Mouse (Mus musculus) CD4-positive, CD25-positive, alpha-beta regulatory T cell, adult 4 months (primary cell): ENCODE results near the gene Plekha7. TPM values are rescaled to one million over a fixed set of nuclear protein-coding genes. Genes with fewer than 3 reads are reported as not detected.

Source experiments
- ATAC-seq: one replicate; pipeline ENCODE4 v1.8.0; 2017
- polyA plus RNA-seq, 2 experiments: library from polyadenylated mRNA; unstranded; fragments of 100-300 nt; shearing (Covaris generic); gene quantifications; one replicate each; pipeline ENCODE4 v1.2.1; 2017

Plekha7 gene
- polyA plus RNA-seq, 2 experiments from 2014 or later, result 4.9 to 17.0 TPM

DNA sequence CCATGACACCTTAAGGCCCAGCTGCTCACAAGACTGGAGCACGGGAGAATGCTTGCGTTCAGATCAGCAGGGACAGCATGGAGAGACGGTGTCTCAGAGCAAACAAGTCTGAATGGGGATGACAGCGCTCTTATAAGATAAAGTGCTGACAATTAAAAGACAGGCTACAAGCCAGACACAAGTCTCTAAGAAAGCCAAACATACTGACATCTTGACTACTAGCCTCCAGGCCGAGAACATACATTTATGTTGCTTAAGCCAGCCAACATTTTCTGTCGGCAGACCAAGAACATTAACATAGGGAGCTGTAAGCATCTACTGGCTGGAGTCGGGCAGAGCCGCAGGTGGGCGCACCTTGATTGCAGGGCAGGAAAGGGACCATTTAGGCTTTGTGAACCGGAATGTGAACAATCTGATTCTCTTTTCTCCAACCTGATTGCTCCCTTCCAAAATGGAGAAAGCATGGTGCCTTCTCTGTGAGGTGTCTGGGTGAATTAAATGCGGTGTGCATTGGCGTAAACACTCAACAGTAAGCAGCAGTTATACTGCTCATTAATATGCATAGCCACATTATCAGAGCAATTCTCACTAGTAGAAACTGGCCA is 88.0 kb downstream of the Plekha7 start:
- no peak for ATAC-seq

DNA sequence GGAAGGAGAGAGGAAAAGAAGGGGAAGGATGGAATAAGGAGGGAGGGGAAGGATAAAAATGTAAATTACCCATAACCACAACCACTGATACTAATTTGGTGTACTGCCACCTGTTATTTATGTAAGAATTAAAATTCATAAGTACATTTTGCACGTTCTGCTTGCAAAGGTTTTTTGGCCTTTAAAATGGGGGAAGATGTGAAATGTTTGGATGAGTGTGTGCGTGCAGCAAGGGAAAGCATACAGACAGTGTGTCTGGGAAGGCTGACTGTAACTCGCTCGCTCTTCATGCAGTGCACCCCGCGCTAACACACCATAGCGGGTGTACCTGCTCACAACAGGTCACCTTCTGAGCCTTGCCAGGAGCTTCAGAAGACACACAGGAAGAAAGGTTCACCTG is 90.4 kb downstream of the Plekha7 start:
- no peak for ATAC-seq

DNA sequence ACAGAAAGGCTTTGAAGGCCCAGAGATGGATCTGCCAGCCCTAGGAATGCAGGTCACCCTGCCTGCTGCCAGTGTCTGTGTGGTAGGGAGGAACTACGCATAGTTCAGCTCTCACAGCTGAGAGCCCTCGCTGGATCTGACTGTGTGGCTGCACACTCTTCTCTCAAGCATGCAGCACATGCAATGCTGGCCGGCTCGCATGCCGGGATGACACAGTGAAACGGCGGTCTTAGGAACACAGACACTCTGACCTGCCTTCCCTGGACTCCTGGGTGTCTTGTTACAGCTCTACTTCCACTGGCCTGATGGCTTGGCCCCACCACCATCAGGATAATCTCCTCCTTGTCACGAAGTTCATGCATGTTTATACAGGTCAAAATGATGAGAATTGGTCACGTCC is 96.3 kb downstream of the Plekha7 start:
- no peak for ATAC-seq

DNA sequence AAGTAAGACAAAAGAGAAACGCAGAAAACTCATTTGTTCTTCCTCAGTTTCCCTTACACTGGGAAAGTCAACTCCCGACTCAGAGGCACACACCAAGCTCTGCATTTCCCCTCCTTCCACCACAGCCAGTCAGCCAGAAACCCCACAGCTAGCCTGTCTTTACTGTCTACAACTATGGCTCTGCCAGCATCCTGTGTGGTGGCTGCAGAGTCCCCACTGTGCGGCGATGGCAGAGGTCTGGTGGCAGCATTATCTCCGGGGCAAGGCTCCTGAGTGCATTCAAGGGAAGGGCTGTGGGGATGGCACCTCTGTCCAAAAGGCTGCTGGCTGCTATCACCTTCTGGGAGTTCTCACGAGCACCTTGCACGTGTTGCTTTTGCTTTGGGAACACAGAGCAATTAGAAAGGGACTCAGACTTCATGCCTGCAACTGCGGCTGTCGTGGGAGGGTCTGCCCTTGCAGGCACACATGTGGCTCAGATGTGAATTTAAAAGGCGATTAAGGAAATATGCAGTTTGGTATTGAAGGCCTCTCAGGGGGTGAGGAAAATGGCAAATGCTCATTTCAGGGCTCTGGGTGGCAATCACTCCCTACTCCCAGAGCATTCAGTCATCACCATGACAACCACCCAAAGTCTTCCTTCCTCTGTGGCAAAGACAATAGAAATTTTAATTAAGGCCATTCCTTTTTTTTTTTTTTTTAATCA is 98.1 kb downstream of the Plekha7 start:
- ATAC-seq, result no peak

DNA sequence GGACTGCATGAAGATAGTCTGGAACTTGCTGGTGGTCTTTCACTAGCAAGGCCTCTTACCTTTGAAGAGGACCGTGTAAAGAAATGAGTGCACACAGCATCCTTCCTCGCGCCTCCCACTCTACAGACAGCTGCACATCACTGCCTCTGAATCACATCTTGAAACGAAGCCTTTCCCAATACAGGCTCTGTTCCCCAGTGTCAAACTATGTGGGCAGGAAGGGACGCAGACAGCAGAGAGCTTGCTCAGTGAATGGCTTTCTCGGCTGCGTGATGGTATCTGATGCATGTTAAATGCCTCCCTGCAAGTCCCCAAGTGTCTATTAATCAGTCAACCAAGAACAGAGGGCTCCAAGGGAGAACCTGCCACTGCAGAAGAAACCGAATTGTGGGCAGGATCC is 99.3 kb downstream of the Plekha7 start:
- ATAC-seq, result no peak

DNA sequence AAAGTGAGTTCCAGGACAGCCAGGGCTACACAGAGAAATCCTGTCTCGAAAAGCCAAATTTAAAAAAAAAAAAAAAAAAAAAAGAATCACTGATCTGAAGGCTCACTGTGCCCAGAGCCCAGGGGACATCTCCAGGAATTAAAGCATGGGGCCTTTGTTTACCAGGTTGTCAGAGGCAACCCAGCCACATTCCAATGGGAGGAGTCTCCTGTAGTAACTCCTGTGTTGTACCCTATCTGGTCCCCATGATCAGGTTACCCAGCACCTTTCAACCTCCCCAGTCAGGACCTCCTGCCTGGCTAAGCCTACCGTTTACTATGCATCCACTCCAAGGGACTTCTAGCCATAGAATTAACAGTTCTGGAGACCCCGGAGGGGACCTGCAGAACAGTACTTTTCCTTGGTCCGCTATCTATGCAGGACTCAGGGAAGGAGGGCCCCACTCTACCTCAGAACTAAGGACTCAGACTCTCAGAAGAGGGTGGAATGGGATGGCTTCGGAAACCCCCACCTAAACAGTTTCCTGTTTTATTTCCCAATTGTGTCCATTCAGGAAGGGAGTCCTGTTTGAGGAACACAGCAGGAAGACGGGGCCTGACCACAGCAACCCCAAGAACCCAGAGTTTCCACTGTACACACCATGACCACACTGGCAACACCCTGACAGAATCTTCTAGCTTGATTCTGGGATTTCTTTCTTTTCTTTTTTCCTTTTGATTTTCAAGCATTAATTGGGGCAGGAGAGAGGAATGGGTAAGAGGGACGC is 101.2 kb downstream of the Plekha7 start:
- ATAC-seq, result no peak

DNA sequence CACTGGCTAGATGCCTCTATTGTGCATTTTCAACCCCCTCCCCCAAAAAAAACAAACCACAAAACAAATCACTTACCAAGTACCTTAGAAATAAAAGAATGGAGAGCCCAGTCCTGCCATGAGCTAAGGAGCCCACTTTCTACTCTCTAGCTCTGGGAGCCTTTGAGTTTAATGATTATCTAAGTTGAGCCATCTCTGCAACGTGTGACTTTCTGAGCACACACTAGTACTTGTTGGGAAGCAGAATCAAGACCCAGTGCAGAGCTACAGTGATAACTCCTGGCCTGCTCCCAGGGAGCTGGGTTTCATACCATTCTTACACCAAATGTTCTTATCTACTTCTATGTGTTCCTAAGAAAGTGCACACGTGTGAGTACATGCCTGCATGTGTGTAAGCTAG is 102.7 kb downstream of the Plekha7 start:
- no peak for ATAC-seq

DNA sequence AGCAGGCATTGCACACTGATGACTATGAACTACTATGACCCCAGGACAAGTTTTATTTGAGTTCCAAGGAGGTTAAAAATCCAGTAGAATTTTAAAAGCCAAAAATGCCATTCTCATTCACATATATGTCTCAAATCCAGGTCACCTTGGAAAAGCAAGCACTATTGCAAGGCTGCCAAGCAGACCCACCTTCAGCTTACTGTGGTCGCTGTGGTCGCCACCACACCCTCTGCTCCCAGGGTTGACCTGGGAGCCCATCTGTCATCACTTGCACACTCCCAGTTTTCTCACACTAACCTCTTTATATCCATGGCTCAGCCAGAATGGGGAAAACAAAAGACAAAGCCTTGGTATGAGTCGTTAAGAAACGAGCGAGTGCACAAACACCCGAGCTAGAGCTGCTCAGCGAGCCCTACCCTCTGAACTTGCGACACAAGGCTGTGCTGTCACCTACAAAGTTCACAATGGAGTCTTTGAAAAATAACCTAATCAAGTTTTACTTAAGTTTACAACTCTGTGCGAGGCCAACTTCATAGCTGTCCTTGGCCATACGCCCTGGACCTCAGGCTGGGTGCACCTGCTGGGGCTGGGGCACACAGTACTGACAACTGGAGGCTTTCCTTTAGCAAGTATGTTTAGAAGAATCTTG is 106.0 kb downstream of the Plekha7 start:
- ATAC-seq, result no peak

DNA sequence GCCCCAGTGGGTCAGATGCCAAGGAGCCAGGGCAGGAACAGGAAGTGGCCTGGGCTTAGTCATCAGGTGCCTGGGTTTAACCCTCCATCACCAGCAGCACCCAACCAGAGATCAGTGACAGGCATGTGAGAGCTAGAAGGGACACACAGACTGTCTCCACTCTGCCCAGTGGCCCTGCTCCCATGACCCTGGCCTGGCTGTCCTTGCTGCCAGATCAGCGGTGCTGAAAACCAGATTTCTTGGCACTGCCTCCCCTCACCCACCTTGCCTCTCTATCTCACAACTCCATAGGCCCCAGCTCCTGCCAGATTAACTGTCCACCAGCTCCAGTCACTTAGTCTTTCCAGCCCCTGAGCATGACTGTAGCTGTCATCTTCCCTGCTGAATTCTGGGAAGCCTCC is 107.2 kb downstream of the Plekha7 start:
- no peak for ATAC-seq

DNA sequence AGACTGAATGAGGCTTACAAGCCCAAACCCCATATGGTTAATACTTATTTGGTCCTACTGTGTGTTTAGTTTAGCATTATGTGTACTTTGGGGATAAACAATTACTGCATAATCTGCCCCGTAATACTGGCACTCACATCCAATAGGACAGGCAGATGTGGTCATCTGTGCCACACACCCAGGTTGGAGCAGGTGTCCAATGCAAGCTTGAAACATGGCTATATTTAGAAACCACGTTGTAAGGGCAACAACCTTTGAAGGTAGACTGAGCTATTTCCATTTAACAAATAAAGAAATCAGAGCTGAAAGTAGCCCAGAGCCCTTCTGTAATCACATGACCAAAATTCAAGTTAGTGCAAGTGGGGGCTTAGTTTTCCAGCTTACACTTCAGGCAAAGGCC is 107.6 kb downstream of the Plekha7 start:
- no peak for ATAC-seq

DNA sequence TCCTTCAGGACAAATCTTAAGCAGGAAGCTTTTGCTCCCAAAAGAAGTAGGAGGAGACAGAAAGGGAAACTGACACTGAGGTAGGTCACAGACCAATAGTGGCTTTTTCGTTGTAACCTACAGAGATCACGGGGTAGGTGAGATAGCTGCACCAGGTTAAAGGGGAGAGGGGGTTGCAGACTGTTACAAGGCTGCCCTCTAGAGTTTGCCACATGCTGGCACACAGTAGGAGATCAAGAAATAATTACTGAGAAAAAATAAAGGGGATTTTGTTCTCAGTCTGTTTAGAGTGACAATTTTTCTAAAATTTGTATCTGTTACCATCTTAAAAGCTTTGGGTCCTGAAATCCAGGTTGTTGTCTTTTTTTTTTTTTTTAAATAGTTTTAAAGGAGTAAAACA is 109.3 kb downstream of the Plekha7 start:
- no peak for ATAC-seq

DNA sequence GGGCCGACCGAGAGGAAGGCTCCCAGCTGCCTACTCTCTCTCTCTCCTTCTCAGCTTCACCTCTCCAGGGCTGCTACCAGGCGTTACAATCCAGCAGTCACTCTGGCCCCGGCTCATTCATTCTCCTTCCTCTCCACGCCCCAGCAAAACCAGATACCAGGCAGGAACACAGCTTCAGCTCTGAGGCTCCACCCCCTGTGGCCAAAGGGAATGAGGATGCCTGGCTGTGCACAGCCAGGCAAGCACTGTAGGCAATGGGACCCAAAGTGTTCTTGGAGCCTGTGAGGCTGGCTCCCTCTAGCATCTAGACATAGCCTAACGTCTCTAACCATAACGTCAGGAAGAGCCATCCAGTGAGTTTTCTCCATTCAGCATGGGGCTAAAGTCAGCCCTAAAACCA is 109.8 kb downstream of the Plekha7 start:
- no peak for ATAC-seq

DNA sequence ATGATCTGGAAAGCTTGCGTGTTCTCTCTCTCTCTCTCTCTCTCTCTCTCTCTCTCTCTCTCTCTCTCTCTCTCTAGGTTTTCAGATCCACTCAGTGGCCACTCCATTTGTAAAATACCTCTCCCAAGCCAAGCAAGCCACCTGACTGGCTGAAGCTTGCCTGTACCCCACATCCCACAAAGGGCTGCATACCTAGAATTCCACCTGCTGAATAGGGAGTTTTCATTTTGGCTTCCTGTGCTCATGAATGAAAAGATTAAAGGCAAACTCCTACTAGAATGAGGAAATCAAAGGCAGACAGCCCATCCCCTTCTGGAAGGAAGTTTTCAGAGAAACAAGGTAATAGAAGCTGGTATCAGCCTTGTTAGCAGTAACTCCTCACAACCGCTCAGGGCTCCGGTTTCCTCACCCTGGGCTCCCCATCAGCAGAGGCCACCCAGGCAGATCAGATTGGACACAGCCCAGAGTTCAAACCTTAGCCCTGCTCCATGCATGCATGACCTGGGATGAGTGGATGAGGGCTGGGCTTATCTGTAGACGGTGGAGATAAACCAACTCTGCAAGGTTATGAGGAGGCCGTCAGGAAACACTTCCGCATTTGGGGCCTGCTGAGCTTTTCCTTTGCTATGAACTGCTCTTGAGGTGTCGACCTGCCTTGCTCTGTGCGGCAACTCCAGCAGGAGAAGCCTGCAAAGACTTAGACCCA is 111.0 kb downstream of the Plekha7 start:
- ATAC-seq, result no peak

DNA sequence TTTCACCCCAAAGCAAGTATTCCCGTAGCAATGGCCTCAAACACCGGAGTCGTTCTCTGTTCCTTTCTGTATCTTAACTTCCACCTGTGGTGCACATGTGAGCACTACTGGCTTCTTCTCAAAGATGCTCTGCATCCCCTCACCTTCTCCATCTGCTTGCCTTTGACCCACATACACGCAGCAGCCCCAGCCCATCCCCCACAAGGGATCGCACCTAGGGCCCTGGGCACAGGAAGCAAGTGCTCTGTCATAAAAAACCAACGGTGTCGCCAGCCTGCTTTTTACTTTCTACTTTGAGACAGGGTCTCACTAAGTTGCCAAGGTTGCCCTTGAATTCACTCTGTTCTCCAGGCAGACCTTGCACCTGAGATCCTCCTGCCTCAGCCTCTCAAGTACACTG is 113.2 kb downstream of the Plekha7 start:
- ATAC-seq, result no peak

DNA sequence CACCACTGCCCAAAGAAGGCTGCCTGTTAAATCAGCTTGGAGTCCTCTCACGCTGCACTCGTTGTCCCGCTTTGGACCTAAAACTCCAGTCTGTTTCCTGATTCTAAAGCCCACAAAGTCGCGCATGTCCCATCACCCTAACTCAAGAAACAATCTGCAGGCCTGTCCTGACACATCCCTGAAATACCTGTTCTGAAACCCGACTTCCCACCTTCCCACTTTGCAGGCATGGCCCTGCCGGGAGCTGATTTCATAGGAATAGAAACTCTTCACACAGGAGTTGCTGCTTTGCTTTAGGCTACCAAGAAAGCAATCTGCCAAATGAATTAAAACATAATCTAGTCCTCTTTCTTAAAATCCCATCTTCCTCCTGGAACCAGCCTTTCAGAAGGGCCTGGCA is 115.2 kb downstream of the Plekha7 start:
- no peak for ATAC-seq

DNA sequence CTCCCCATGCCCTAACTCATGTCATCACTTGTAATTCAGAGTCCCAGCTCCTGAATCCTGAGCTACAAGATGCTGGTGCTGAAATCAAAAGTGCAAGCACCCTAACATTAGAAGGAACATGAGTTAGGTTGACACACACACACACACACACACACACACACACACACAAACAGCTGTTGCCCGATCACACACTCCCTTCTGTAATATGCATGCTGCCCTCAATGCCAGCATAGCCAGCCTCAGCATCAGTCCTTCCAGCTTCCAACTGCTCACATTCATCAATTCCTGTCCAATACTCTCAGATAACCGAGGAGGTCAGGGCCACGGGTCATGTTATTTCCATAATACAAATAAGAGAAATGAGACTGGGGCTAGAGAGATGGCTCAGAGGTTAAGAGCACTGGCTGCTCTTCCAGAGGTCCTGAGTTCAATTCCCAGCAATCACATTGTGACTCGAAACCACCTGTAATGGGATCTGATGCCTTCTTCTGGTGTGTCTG is 116.0 kb downstream of the Plekha7 start:
- no peak for ATAC-seq

DNA sequence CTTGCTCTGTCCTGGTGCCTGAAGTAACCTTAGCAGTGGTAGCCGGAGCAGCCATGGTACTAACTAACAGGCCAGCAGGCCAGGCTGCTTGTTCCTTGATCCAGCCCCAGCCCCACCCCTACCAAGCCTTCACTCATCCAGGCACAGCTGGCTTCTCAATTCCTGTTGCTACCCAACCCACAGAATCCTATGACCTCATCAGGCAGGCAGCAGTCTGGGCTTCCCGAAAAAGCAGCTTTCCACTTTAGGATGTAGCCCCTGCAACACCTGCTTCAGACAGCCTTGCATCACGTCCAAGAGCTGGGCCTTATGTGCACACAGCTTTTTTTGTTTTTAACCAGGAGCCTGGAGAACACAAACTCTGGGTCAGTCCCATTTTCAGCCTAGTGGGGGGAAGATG is 117.0 kb downstream of the Plekha7 start:
- ATAC-seq, result no peak

DNA sequence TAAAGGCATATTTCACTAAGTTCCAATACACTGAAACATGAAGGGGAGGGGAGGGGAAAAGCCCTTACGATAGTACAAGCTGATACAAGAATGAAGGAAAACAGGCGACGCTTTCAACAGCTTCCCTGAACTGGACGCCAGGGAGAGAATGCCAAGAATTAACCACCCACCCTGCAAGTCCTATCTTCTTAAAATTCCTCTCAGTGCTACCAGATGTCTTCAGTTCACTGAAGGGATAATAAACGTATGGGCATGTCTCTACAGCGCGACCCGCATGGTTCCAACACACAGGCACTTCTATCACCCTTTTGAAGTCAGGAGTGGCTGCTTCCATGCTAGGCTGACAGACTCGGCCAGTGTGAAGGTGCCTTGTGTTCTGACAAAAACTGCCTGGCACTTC is 118.5 kb downstream of the Plekha7 start:
- ATAC-seq, result no peak

DNA sequence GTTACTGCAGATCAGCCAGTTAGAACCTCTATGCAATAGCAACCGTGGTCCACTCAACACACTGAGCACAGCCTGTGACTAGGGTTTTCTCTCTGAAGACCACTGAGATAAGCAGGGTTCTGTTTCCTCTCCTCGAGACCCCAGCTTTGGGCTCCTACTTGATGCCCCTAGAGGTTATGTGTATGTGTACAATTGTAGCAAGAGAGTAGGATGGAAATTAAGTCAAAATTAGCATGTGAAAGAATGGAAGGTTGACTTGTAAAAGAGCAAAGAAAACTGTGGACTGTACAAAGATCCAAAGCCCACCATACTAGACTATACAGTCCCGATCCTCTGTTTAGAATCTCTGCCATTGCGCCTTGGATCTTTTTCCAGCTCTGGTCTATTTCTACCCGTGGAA is 119.8 kb downstream of the Plekha7 start:
- no peak for ATAC-seq

DNA sequence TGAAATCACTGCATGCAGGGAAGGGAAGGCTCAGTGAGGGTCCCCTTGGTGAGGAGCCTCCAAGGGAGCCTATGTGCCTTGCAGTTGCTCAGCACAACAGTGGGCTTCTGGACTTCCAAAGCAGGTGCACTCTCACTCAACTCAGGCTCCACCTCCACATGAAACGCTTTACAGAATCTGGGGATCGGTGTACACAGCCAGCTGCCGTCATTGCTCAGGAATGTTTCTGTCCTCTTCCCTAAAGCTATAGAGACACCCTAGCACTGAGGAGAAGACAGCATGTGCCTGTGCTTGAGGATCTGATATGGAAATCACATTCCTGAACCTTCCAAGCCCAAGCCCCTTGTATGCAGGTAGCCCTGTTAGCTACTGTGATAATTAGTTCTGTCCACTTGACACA is 120.7 kb downstream of the Plekha7 start:
- ATAC-seq, result no peak

DNA sequence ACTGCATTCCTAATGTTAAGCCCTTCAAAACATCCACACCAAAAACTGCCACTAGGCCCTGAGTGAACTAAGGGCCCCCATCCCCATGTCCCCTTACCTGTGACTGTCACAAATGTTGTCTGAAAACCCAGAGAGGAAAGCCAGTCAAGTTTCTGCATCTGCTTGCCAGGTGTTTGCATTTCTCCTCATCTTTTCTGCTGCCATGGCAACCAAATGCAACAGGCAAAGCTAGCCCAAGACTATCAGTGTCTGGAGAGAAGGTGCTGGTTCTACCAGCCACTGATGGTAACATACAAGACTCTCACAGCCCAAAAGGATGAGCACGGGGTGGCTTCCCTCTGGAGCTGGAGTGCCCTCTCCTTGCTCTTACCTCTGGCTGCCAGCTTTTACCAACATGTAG is 121.3 kb downstream of the Plekha7 start:
- ATAC-seq, result no peak

DNA sequence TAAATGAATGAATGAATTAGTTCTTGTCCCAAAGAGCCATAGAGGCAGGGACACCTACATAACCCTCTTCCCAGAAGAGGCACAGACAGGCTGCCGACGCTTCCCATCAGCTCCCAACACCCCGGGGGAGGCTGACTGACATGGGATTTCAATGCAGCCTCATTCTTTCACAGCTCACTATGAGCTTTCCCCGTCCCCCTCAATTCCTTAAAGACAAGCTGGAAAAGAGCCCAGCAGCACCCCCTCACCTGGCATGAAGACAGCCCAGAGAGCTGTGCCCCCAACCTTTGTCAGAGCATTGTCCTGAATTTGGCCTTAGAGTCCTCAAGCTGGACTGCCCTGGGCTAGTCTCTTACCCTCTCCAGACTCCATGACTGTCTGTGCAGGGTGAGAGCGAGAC is 122.0 kb downstream of the Plekha7 start:
- ATAC-seq, result no peak
